Mouse (Mus musculus) kidney, postnatal 36 days (tissue): ENCODE results near the gene Dab1.

Source experiments
- DNase-seq, 2 experiments: peaks; one replicate each; pipeline ENCODE4 v3.0.0; 2021 to 2022; ENCODE audit warnings: mixed read lengths in 2 of 2

Gene Dab1

GRCm38 (mm10) chr4:104456173-104456873 lies 837.2 kb downstream of the Dab1 start:
- peak; percentile 5 to 17 for DNase-seq

GRCm38 (mm10) chr4:104458726-104459125 lies 839.6 kb downstream of the Dab1 start:
- DNase-seq = no peak

GRCm38 (mm10) chr4:104461106-104462011 lies 842.2 kb downstream of the Dab1 start:
- no peak for DNase-seq

GRCm38 (mm10) chr4:104462932-104463780 lies 844.0 kb downstream of the Dab1 start:
- DNase-seq = no peak

GRCm38 (mm10) chr4:104463781-104464170 lies 844.6 kb downstream of the Dab1 start:
- DNase-seq = no peak

- no peak for DNase-seq
Measured at GRCm38 (mm10) chr4:104465594-104465993, 846.4 kb downstream of the Dab1 start.

GRCm38 (mm10) chr4:104468666-104469065 lies 849.5 kb downstream of the Dab1 start:
- no peak for DNase-seq

- DNase-seq = no peak
Measured at GRCm38 (mm10) chr4:104472915-104473314, 853.8 kb downstream of the Dab1 start.

- no peak for DNase-seq
Measured at GRCm38 (mm10) chr4:104476841-104477240, 857.7 kb downstream of the Dab1 start.

GRCm38 (mm10) chr4:104483948-104484347 lies 864.8 kb downstream of the Dab1 start:
- no peak for DNase-seq

GRCm38 (mm10) chr4:104497221-104497620 lies 878.1 kb downstream of the Dab1 start:
- no peak for DNase-seq

GRCm38 (mm10) chr4:104500112-104500511 lies 881.0 kb downstream of the Dab1 start:
- DNase-seq = no peak

- DNase-seq = no peak
Measured at GRCm38 (mm10) chr4:104500646-104501045, 881.5 kb downstream of the Dab1 start.

- no peak for DNase-seq
Measured at GRCm38 (mm10) chr4:104501245-104501644, 882.1 kb downstream of the Dab1 start.

GRCm38 (mm10) chr4:104504916-104505315 lies 885.8 kb downstream of the Dab1 start:
- no peak for DNase-seq

- DNase-seq = no peak
Measured at GRCm38 (mm10) chr4:104509230-104509985, 890.2 kb downstream of the Dab1 start.

- DNase-seq = no peak
Measured at GRCm38 (mm10) chr4:104511855-104512254, 892.7 kb downstream of the Dab1 start.

GRCm38 (mm10) chr4:104512513-104512912 lies 893.4 kb downstream of the Dab1 start:
- no peak for DNase-seq

GRCm38 (mm10) chr4:104513622-104514021 lies 894.5 kb downstream of the Dab1 start:
- no peak for DNase-seq

- peak; percentile 29 to 67 for DNase-seq
Measured at GRCm38 (mm10) chr4:104514568-104515000, 895.4 kb downstream of the Dab1 start.

- DNase-seq = peak in 1 of 2 experiments; percentile 13
Measured at GRCm38 (mm10) chr4:104515681-104516080, 896.5 kb downstream of the Dab1 start.

GRCm38 (mm10) chr4:104522324-104522723 lies 903.2 kb downstream of the Dab1 start:
- no peak for DNase-seq
